Mouse (Mus musculus): ENCODE results near the gene St8sia2. TPM values are rescaled to one million over a fixed set of nuclear protein-coding genes. Genes with fewer than 3 reads are reported as not detected.

Gene St8sia2
- polyA plus RNA-seq, 1 experiment from 2014 or later, result 72.5 TPM

DNA sequence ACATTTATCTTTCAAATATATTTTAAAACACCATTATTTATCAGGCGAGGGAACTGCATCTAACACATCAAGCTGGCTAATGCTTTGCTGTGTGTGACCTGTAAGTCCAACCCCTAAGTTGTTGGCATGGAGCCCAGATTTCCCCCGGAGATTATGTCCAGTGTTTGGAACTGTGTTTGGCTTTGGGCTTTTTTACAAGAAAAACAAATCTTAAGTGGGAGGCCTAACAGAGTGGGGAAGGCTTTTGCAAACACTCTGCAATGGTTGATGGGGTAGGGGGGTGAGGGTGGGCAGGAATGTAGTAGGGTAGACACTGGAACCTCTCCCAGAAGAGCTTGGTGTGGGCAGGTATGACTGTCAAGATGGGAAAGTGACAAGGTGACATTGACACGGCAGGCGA, 71.8 kb downstream of the St8sia2 start:
- DNase-seq (ENCODE audit: low spot score), result peak; percentile 84
- no peak overlapping the region for H3K4me2 ChIP-seq (ENCODE audit: low read length)
- no peak overlapping the region for H3K4me3 ChIP-seq (ENCODE audit: low read depth, low read length)
- H3K4me1 ChIP-seq (ENCODE audit: control insufficient read depth, insufficient read depth, low read length), result peaks cover 11% of the 10 kb centered on the region
- H3K9me3 ChIP-seq (replicated peaks; ENCODE audit: control insufficient read depth, low read length), result no peaks in the 10 kb centered on the region
- no peak overlapping the region for H3K9ac ChIP-seq (ENCODE audit: low read length)
- peak overlapping the region; percentile 29; the same call in 1 of the 2 replicates for H3K27ac ChIP-seq (ENCODE audit: low read depth, low read length)
- H3K36me3 ChIP-seq (ENCODE audit: control insufficient read depth, insufficient read depth, low read length), result peaks cover 63% of the 10 kb centered on the region
- ATAC-seq, result peak; percentile 67; the same call in 1 of the 2 replicates
- WGBS, result 49% methylated on average over 4 of the region's 4 CpGs
- no peaks in the 10 kb centered on the region for H3K27me3 ChIP-seq (replicated peaks; ENCODE audit: control insufficient read depth, insufficient read depth, low read length)

DNA sequence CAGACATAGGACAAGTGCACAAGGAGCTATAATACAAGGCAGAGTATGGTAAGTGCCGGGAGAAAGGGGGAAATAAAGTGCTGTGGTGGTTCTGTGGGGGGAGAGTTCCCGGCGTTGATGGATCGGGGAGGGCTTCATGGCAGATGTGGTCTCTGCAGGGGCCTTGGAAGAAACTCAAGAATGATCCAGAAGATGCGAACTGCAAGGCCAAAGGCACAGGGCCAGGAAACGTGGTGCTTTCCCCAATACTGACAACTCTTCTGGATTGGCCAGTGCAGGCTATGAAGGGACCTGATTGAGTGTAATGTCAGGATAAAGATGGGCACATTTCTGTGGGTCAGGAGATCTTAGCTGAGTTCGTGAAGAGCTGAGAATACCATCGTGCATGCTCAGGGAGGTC, 74.3 kb downstream of the St8sia2 start:
- 93% methylated on average over 8 of the region's 8 CpGs for whole genome bisulfite sequencing
- Histone ChIP-seq H3K4me1 (ENCODE audit: control insufficient read depth, insufficient read depth, low read length) (peaks cover 11% of the 10 kb centered on the region), H3K9me3 (replicated peaks; ENCODE audit: control insufficient read depth, low read length) (no peaks in the 10 kb centered on the region), H3K27me3 (replicated peaks; ENCODE audit: control insufficient read depth, insufficient read depth, low read length) (no peaks in the 10 kb centered on the region), H3K9ac (ENCODE audit: low read length) (no peak overlapping the region), H3K36me3 (ENCODE audit: control insufficient read depth, insufficient read depth, low read length) (peaks cover 40% of the 10 kb centered on the region), H3K27ac (ENCODE audit: low read depth, low read length) (no peak overlapping the region), H3K4me2 (ENCODE audit: low read length) (no peak overlapping the region), H3K4me3 (ENCODE audit: low read depth, low read length) (no peak overlapping the region)
- ATAC-seq (no peak), DNase-seq (ENCODE audit: low spot score) (no peak)

DNA sequence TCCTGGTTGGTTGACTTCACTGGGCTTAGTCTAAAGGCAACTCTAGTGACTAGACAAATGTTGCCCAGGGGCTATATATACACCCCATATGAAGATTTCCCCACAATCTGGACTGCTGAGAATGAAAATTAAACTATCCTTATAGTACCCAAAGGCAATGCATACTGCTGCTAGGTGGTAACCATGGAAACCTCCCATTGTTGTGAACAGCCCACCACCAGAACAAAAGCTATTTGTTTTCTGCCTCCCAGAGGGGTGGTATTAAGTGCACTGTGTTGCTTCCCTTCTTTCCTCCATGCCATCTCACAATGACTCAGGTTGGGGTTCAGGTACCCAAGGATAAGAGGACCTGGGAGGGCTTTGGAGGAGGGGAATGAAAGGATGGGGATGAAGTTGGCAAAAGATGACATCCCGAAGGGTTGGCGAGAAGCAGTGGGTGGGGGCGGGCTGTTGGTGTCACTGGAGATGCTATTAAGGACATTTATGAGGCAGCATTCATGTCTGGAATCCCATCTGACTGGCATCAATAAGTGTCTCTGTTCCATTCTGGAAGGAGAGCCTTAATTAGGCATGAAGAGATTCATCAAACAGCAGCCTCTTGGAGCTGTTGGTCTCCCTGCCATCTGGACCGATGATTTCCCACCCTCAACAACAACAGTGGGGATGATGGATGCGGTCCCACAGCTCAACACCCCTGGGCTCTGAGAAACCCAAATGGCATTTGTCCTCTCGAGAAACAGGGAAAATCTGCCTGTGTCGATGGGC, 75.3 kb downstream of the St8sia2 start:
- Histone ChIP-seq H3K4me2 (ENCODE audit: low read length) (no peak overlapping the region), H3K9ac (ENCODE audit: low read length) (no peak overlapping the region), H3K9me3 (replicated peaks; ENCODE audit: control insufficient read depth, low read length) (no peaks in the 10 kb centered on the region), H3K4me3 (ENCODE audit: low read depth, low read length) (no peak overlapping the region), H3K27ac (ENCODE audit: low read depth, low read length) (no peak overlapping the region), H3K36me3 (ENCODE audit: control insufficient read depth, insufficient read depth, low read length) (peaks cover 30% of the 10 kb centered on the region), H3K4me1 (ENCODE audit: control insufficient read depth, insufficient read depth, low read length) (peaks cover 11% of the 10 kb centered on the region), H3K27me3 (replicated peaks; ENCODE audit: control insufficient read depth, insufficient read depth, low read length) (no peaks in the 10 kb centered on the region)
- WGBS, result 65% methylated on average over 7 of the region's 7 CpGs
- ATAC-seq (peak; percentile 36; the same call in 1 of the 2 replicates), DNase-seq (ENCODE audit: low spot score) (peak; percentile 36)

DNA sequence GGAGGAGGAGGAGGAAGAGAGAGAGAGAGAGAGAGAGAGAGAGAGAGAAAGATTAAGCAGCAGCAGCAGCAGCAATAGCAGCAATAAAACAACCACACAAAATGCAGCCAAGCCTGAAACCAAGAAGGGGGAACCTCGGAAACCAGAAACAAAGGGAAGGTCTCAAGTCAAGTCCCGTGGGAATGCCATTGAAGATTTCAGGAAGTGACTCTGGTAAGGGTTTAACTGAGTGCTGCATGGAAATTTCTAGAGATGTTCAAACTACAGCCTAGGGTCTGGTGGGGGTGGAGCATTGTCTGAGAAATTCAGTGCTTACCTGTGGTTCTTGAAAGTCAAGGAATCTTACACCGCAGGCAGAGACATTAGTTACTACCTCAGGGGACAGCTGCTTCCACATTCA, 77.4 kb downstream of the St8sia2 start:
- Histone ChIP-seq H3K36me3 (ENCODE audit: control insufficient read depth, insufficient read depth, low read length) (peaks cover 10% of the 10 kb centered on the region; the same call in 1 of the 2 replicates), H3K27ac (ENCODE audit: low read depth, low read length) (no peak overlapping the region), H3K4me2 (ENCODE audit: low read length) (no peak overlapping the region), H3K9ac (ENCODE audit: low read length) (no peak overlapping the region), H3K4me3 (ENCODE audit: low read depth, low read length) (no peak overlapping the region), H3K27me3 (replicated peaks; ENCODE audit: control insufficient read depth, insufficient read depth, low read length) (no peaks in the 10 kb centered on the region), H3K4me1 (ENCODE audit: control insufficient read depth, insufficient read depth, low read length) (peaks cover 2% of the 10 kb centered on the region; the same call in 1 of the 2 replicates), H3K9me3 (replicated peaks; ENCODE audit: control insufficient read depth, low read length) (no peaks in the 10 kb centered on the region)
- DNase-seq (ENCODE audit: low spot score), result no peak
- no peak for ATAC-seq
- WGBS, result 74% methylated on average over 3 of the region's 3 CpGs

DNA sequence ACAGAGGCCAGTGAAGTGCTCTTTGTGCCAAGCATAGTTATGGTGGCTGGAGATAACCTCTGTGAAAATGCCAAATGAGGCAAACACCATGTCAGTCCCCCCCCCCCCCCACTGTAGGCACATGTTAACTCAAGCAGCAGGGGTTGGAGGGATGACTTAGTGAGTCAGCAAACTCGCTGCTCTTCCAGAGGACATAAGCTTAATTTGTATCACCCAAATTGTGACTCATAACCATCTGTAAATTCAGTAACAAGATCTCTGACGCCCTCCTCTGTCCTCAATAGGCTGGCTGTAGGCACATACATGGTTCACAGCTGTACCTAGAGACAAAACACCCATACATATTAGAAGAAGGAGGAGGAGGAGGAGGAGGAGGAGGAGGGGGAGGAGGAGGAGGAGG, 77.8 kb downstream of the St8sia2 start:
- H3K27me3 ChIP-seq (replicated peaks; ENCODE audit: control insufficient read depth, insufficient read depth, low read length), result no peaks in the 10 kb centered on the region
- H3K36me3 ChIP-seq (ENCODE audit: control insufficient read depth, insufficient read depth, low read length), result peaks cover 6% of the 10 kb centered on the region; the same call in 1 of the 2 replicates
- 71% methylated on average over 2 of the region's 2 CpGs for WGBS
- H3K27ac ChIP-seq (ENCODE audit: low read depth, low read length), result no peak overlapping the region
- H3K9ac ChIP-seq (ENCODE audit: low read length), result no peak overlapping the region
- no peak for ATAC-seq
- no peak for DNase-seq (ENCODE audit: low spot score)
- no peaks in the 10 kb centered on the region for H3K4me1 ChIP-seq (ENCODE audit: control insufficient read depth, insufficient read depth, low read length)
- no peak overlapping the region for H3K4me2 ChIP-seq (ENCODE audit: low read length)
- no peaks in the 10 kb centered on the region for H3K9me3 ChIP-seq (replicated peaks; ENCODE audit: control insufficient read depth, low read length)
- no peak overlapping the region for H3K4me3 ChIP-seq (ENCODE audit: low read depth, low read length)

DNA sequence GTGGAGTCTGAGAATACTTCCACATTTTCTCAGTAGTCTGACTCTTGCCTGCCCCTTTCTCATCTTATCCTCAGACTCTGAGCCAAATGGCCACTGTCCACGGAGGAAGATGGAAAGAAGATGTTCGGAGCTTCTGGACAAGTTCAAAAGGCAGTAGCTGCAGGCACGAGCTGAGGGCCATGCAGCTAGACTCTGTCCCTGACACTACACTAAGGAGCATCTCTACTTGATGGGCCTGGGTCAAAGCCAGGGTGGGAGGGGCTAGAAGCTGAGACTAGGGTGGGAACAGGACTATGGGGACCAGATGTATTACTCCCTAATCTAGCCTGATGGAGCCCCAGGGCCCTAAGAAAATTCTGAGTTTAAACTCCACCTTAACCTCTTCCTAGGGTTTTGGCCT, 80.5 kb downstream of the St8sia2 start:
- WGBS, result 87% methylated on average over 3 of the region's 3 CpGs
- Histone ChIP-seq H3K4me3 (ENCODE audit: low read depth, low read length) (no peak overlapping the region), H3K9ac (ENCODE audit: low read length) (no peak overlapping the region), H3K27me3 (replicated peaks; ENCODE audit: control insufficient read depth, insufficient read depth, low read length) (no peaks in the 10 kb centered on the region), H3K36me3 (ENCODE audit: control insufficient read depth, insufficient read depth, low read length) (no peaks in the 10 kb centered on the region), H3K9me3 (replicated peaks; ENCODE audit: control insufficient read depth, low read length) (no peaks in the 10 kb centered on the region), H3K4me1 (ENCODE audit: control insufficient read depth, insufficient read depth, low read length) (no peaks in the 10 kb centered on the region), H3K4me2 (ENCODE audit: low read length) (no peak overlapping the region), H3K27ac (ENCODE audit: low read depth, low read length) (no peak overlapping the region)
- ATAC-seq, result no peak
- DNase-seq (ENCODE audit: low spot score), result no peak

DNA sequence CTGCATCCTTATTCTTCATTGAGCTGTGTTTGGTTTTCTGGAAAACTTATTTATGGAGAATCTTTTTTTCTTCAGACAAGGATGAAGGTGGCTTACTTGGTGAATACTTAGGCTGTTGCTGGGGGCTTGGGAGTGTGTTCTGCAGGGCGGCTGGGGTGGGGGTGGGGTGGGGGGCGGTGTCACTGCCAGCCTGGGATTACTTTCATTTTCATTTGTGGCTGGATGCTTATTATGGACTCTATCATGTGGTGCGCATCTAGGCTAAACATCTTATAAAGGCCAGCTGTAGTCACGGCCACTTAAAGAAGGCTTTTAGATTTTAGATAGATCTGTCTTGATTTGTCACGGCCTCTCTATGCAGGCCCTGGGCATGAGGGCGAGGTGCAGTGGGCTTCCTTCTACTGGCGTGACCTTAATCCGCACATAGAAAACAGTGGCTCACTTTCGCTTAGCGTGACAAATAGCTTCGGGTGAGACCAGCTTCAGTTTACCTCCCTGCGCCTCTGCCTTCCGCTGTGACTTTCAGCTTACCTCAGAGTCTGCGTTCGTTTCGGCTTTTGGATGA, 92.5 kb downstream of the St8sia2 start:
- Histone ChIP-seq H3K4me1 (ENCODE audit: control insufficient read depth, insufficient read depth, low read length) (peaks cover 19% of the 10 kb centered on the region), H3K4me3 (ENCODE audit: low read depth, low read length) (no peak overlapping the region), H3K4me2 (ENCODE audit: low read length) (no peak overlapping the region), H3K36me3 (ENCODE audit: control insufficient read depth, insufficient read depth, low read length) (no peaks in the 10 kb centered on the region), H3K9ac (ENCODE audit: low read length) (no peak overlapping the region), H3K9me3 (replicated peaks; ENCODE audit: control insufficient read depth, low read length) (no peaks in the 10 kb centered on the region), H3K27ac (ENCODE audit: low read depth, low read length) (no peak overlapping the region), H3K27me3 (replicated peaks; ENCODE audit: control insufficient read depth, insufficient read depth, low read length) (0 out of 2 replicates have a peak, but pooled peaks cover 4% of the 10 kb centered on the region)
- 88% methylated on average over 16 of the region's 16 CpGs for WGBS
- no peak for ATAC-seq
- DNase-seq (ENCODE audit: low spot score), result no peak

DNA sequence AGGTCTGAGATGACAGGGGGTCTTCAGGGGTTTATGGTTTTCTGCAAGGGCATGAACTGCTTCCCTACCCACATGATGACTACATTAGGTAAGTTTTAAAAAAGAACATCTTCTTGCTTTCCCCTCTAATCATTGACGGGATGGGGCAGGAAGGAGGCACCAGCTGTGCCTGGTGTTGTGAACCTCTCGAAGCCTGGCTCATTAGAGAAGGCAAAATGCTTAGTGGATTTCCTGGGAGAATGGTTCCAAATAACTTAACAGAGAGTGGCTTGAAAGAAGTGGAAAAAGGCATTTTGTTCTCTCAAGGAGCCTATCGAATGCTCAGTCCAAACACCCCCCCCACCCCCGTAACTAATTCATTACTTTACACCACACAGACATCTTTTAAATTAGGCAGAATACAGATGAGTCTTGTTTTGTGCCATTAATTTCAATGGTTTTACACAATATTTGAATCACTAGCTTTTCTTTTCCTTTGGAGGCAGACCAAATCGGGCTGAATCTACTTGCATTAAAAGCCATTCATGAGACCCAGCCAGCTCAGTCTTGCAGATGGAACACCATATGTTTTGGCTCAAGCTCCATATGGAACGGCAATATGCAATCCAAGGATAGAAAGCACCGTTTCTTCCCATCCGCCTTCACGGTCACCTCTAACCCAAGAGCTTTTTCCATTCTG, 95.7 kb downstream of the St8sia2 start:
- WGBS, result 16% methylated on average over 9 of the region's 9 CpGs
- peak; percentile 98 for DNase-seq (ENCODE audit: low spot score)

More for the DNA sequence above, 95.7 kb downstream of the St8sia2 start:
- Histone ChIP-seq H3K4me2 (ENCODE audit: low read length) (peak overlapping the region; percentile 14; the same call in 1 of the 2 replicates), H3K4me1 (ENCODE audit: control insufficient read depth, insufficient read depth, low read length) (peaks cover 23% of the 10 kb centered on the region), H3K27ac (ENCODE audit: low read depth, low read length) (peak overlapping the region; percentile 33), H3K36me3 (ENCODE audit: control insufficient read depth, insufficient read depth, low read length) (no peaks in the 10 kb centered on the region), H3K9ac (ENCODE audit: low read length) (no peak overlapping the region), H3K4me3 (ENCODE audit: low read depth, low read length) (no peak overlapping the region), H3K27me3 (replicated peaks; ENCODE audit: control insufficient read depth, insufficient read depth, low read length) (peaks cover 10% of the 10 kb centered on the region; the same call in 1 of the 2 replicates), H3K9me3 (replicated peaks; ENCODE audit: control insufficient read depth, low read length) (no peaks in the 10 kb centered on the region)
- peak; percentile 92 for ATAC-seq
